Comparison of ENCODE assay signal across 8 mouse cellular contexts in genomic region chr2:28193690-28194087, GRCm38 (mm10). TPM values are rescaled to one million over a fixed set of nuclear protein-coding genes. Genes with fewer than 3 reads are reported as not detected.
DNase-seq lines count a peak whose midpoint lies in the region; ATAC-seq lines count a peak whose summit lies in the region.

No protein-coding gene starts in this region.

- 7% methylated on average over 12 of the region's 12 CpGs for WGBS in hindbrain, embryonic 16.5 days
- 21% methylated on average over 12 of the region's 12 CpGs for WGBS in neural tube, embryonic 12.5 days

- intact Hi-C loops in heart, postnatal 10 days (cut with DNase I), result no loop called here

- peak overlapping the region; percentile 82 for H3K4me3 ChIP-seq in hindbrain, embryonic 16.5 days (ENCODE audit: low read length)
- H3K4me3 ChIP-seq in neural tube, embryonic 12.5 days, result peak overlapping the region; percentile 70

- no peaks in the 10 kb centered on the region for H3K9me3 ChIP-seq in hindbrain, embryonic 16.5 days (ENCODE audit: control insufficient read depth, low read length)
- H3K9me3 ChIP-seq in neural tube, embryonic 12.5 days, result no peaks in the 10 kb centered on the region

- DNase-seq in heart, adult 11 months, result peak; percentile 90
- no peak for DNase-seq in heart, postnatal 10 days
- peak; percentile 63 for DNase-seq in right cerebral cortex, postnatal 14 days
- DNase-seq in right cerebral cortex, postnatal 36 days (ENCODE audit: low spot score in 2 of 2), result no peak
- no peak for DNase-seq in thymus, postnatal 36 days
- no peak for DNase-seq in spleen, postnatal 36 days (ENCODE audit: low spot score in 2 of 2)

- peak overlapping the region; percentile 70 for H3K4me2 ChIP-seq in hindbrain, embryonic 16.5 days (ENCODE audit: low read length)
- peak overlapping the region; percentile 84 for H3K4me2 ChIP-seq in neural tube, embryonic 12.5 days (replicated peaks)

- no peaks in the 10 kb centered on the region for H3K36me3 ChIP-seq in hindbrain, embryonic 16.5 days (ENCODE audit: control insufficient read depth, insufficient read depth, low read length)
- no peaks in the 10 kb centered on the region for H3K36me3 ChIP-seq in neural tube, embryonic 12.5 days

- H3K27me3 ChIP-seq in hindbrain, embryonic 16.5 days (replicated peaks; ENCODE audit: control insufficient read depth, insufficient read depth, low read length), result no peaks in the 10 kb centered on the region; the same call in 1 of the 2 replicates
- H3K27me3 ChIP-seq in neural tube, embryonic 12.5 days (replicated peaks), result no peaks in the 10 kb centered on the region

- peak overlapping the region; percentile 91 for H3K9ac ChIP-seq in hindbrain, embryonic 16.5 days (ENCODE audit: low read depth, low read length)
- peak overlapping the region; percentile 82 for H3K9ac ChIP-seq in neural tube, embryonic 12.5 days

- peak overlapping the region; percentile 90 for H3K27ac ChIP-seq in hindbrain, embryonic 16.5 days (ENCODE audit: low read depth, low read length)
- peak overlapping the region; percentile 65; the same call in 1 of the 2 replicates for H3K27ac ChIP-seq in neural tube, embryonic 12.5 days

- peaks cover 23% of the 10 kb centered on the region for H3K4me1 ChIP-seq in hindbrain, embryonic 16.5 days (ENCODE audit: control insufficient read depth, insufficient read depth, low read depth, low read length)
- peaks cover 34% of the 10 kb centered on the region for H3K4me1 ChIP-seq in neural tube, embryonic 12.5 days

- peak; percentile 48 for ATAC-seq in hindbrain, embryonic 16.5 days
- ATAC-seq in neural tube, embryonic 12.5 days (ENCODE audit: low FRiP score, low read depth), result peak; percentile 62; the same call in 1 of the 2 replicates

RNA-seq across cellular contexts. Expression of gene Olfm1, which starts 0.9 kb away (rescaled TPM):
- total RNA-seq in heart, postnatal 10 days (2021), result 1 to 10 TPM; 7.7 to 9.4 TPM
- 320 and 328 TPM in 2 replicates for polyA plus RNA-seq in hindbrain, embryonic 16.5 days (2015; fragmentation: Nextera tagmentation; extraction: Ambion mirVana)
- 171 and 188 TPM in 2 replicates for polyA plus RNA-seq in neural tube, embryonic 12.5 days (2016; fragmentation: Nextera tagmentation; extraction: Ambion mirVana)

Comparison
In these comparisons a context has a peak if more than half of its experiments do, and no peak if none do; other contexts are left out.
1. DNase-seq: peak in heart, adult 11 months (single experiment) and right cerebral cortex, postnatal 14 days (single experiment); none in heart, postnatal 10 days (0 of 2), right cerebral cortex, postnatal 36 days (0 of 2), thymus, postnatal 36 days (0 of 2) and spleen, postnatal 36 days (0 of 2).